Mouse (Mus musculus) layer of hippocampus, postnatal 25 days (tissue): Measurements from ENCODE around the gene Defb22. TPM values are rescaled to one million over a fixed set of nuclear protein-coding genes. Genes with fewer than 3 reads are reported as not detected.

Experiments
- DNase-seq, 2 experiments: peaks; one replicate each; pipeline ENCODE4 v3.0.0; 2022; ENCODE audit warnings: mixed read lengths in 2 of 2, low spot score in 1 of 2; ENCODE audit errors: extremely low spot score in 1 of 2
- total RNA-seq, 2 experiments: library from RNA; stranded (reverse); gene quantifications; 2 replicates each; pipeline ENCODE4 v1.2.3; 2021

Defb22 gene
- total RNA-seq, 2 experiments from 2014 or later = not detected

GRCm38 (mm10) chr2:152442322-152442721 is 47.6 kb downstream of the Defb22 start:
- no peak for DNase-seq

GRCm38 (mm10) chr2:152439833-152440232 is 50.1 kb downstream of the Defb22 start:
- no peak for DNase-seq

GRCm38 (mm10) chr2:152438963-152439362 is 51.0 kb downstream of the Defb22 start:
- no peak for DNase-seq

GRCm38 (mm10) chr2:152436983-152437860 is 52.7 kb downstream of the Defb22 start:
- peak; percentile 85 to 93 for DNase-seq

- no peak for DNase-seq
These were observed 53.5 kb downstream of the Defb22 start for GRCm38 (mm10) chr2:152436405-152436901.

Other genes starting within 250 kb of the Defb22 start
- 10 to 100 TPM; 56.1 to 58.2 TPM for gene Tbc1d20, start 196.3 kb downstream of the Defb22 start, total RNA-seq
- gene Rbck1, start 157.5 kb downstream of the Defb22 start, total RNA-seq = 100 to 1,000 TPM in 1 of 2 experiments, 10 to 100 TPM in 1; 96.3 to 110 TPM
- under 1 TPM; 0.23 to 0.39 TPM for gene Trib3, start 146.1 kb downstream of the Defb22 start, total RNA-seq
- 10 to 100 TPM; 60.6 to 76.6 TPM for gene Nrsn2, start 113.5 kb downstream of the Defb22 start, total RNA-seq
- 10 to 100 TPM; 16.4 to 19.8 TPM for gene Sox12, start 92.1 kb downstream of the Defb22 start, total RNA-seq
- gene Zcchc3, start 75.1 kb downstream of the Defb22 start, total RNA-seq = 10 to 100 TPM; 10.7 to 11.6 TPM
- gene 6820408C15Rik, start 74.6 kb downstream of the Defb22 start, total RNA-seq = 1 to 10 TPM; 1.7 to 2.7 TPM
- not detected for gene Defb23, start 25.5 kb downstream of the Defb22 start, total RNA-seq
- gene Defb20, start 13.1 kb downstream of the Defb22 start, total RNA-seq = not detected
- not detected for gene Defb26, start 21.6 kb upstream of the Defb22 start, total RNA-seq
- gene Defb28, start 28.1 kb upstream of the Defb22 start, total RNA-seq = not detected
- gene Defb29, start 50.0 kb upstream of the Defb22 start, total RNA-seq = not detected
- gene Gm17416, start 79.2 kb upstream of the Defb22 start, total RNA-seq = not detected
- not detected for gene Defb21, start 82.6 kb upstream of the Defb22 start, total RNA-seq
- gene Defb19, start 90.2 kb upstream of the Defb22 start, total RNA-seq = not detected
- not detected for gene Defb45, start 109.3 kb upstream of the Defb22 start, total RNA-seq
- gene Defb36, start 114.2 kb upstream of the Defb22 start, total RNA-seq = not detected
- not detected for gene Defb25, start 132.9 kb upstream of the Defb22 start, total RNA-seq
- gene Rem1, start 136.8 kb upstream of the Defb22 start, total RNA-seq = 1 to 10 TPM in 1 of 2 experiments, under 1 TPM in 1; 0.98 to 1.5 TPM
- gene H13, start 179.3 kb upstream of the Defb22 start, total RNA-seq = 10 to 100 TPM; 78.4 to 81.8 TPM
- 10 to 100 TPM; 21.2 to 22.8 TPM for gene Mcts2, start 196.9 kb upstream of the Defb22 start, total RNA-seq
- 10 to 100 TPM; 19.6 to 22.4 TPM for gene Id1, start 246.1 kb upstream of the Defb22 start, total RNA-seq